Mouse (Mus musculus): ENCODE measurements around the gene Oaz1. TPM values are rescaled to one million over a fixed set of nuclear protein-coding genes. Genes with fewer than 3 reads are reported as not detected.

The Oaz1 gene
- polyA plus RNA-seq, 1 experiment = 331 TPM

- TF ChIP-seq POLR2A (IDR thresholded peaks at IDR 0.05; ENCODE audit: low read depth, low read length) = no peak
- TF ChIP-seq CTCF (IDR thresholded peaks at IDR 0.05; ENCODE audit: borderline replicate concordance, insufficient read depth, low read length) = no peak
- Histone ChIP-seq H3K4me3 (ENCODE audit: insufficient read depth, low read length) (no peak overlapping the region), H3K4me1 (ENCODE audit: control insufficient read depth, insufficient read depth, low read length) (peaks cover 5% of the 10 kb centered on the region; the same call in 1 of the 2 replicates), H3K27ac (ENCODE audit: insufficient read depth, low read length) (no peak overlapping the region)
Measured at GRCm38 (mm10) chr10:80792175-80793032, 34.1 kb upstream of the Oaz1 start.

- TF ChIP-seq CTCF (IDR thresholded peaks at IDR 0.05; ENCODE audit: borderline replicate concordance, insufficient read depth, low read length) (no peak), POLR2A (IDR thresholded peaks at IDR 0.05; ENCODE audit: low read depth, low read length) (no peak)
- no peak overlapping the region for H3K4me3 ChIP-seq (ENCODE audit: insufficient read depth, low read length)
- H3K4me1 ChIP-seq (ENCODE audit: control insufficient read depth, insufficient read depth, low read length) = peaks cover 5% of the 10 kb centered on the region; the same call in 1 of the 2 replicates
- no peak overlapping the region for H3K27ac ChIP-seq (ENCODE audit: insufficient read depth, low read length)
Measured at GRCm38 (mm10) chr10:80793033-80793784, 33.2 kb upstream of the Oaz1 start.

- Histone ChIP-seq H3K4me3 (ENCODE audit: insufficient read depth, low read length) (no peak overlapping the region), H3K4me1 (ENCODE audit: control insufficient read depth, insufficient read depth, low read length) (peaks cover 5% of the 10 kb centered on the region; the same call in 1 of the 2 replicates), H3K27ac (ENCODE audit: insufficient read depth, low read length) (no peak overlapping the region)
- no peak for TF ChIP-seq POLR2A (IDR thresholded peaks at IDR 0.05; ENCODE audit: low read depth, low read length)
- TF ChIP-seq CTCF (IDR thresholded peaks at IDR 0.05; ENCODE audit: borderline replicate concordance, insufficient read depth, low read length) = no peak
Measured at GRCm38 (mm10) chr10:80793803-80794202, 32.7 kb upstream of the Oaz1 start.

DNA sequence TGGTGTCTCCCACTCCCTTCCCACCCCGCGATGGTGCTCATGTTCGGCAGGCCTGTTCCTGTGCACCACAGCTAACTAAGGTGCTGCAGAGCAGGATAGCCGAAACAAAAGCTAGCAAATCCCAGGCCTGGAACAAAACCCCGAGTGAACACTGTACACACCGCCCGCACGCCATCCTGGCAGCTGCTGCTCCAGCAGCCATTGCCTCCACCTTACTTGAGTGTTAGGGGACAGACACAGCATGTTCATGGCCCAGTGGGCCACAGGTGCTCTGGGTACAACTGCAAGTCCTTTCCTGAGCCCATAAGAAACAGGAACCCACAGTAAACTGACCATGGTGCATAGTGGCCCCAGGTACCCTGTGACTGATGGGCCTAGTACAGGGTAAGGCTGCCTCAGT, 31.7 kb upstream of the Oaz1 start:
- Histone ChIP-seq H3K27ac (ENCODE audit: insufficient read depth, low read length) (no peak overlapping the region), H3K4me3 (ENCODE audit: insufficient read depth, low read length) (no peak overlapping the region)

GRCm38 (mm10) chr10:80796307-80796848, 30.1 kb upstream of the Oaz1 start:
- TF ChIP-seq CTCF (IDR thresholded peaks at IDR 0.05; ENCODE audit: borderline replicate concordance, insufficient read depth, low read length) (no peak), POLR2A (IDR thresholded peaks at IDR 0.05; ENCODE audit: low read depth, low read length) (no peak)
- Histone ChIP-seq H3K4me3 (ENCODE audit: insufficient read depth, low read length) (peak overlapping the region; percentile 96), H3K4me1 (ENCODE audit: control insufficient read depth, insufficient read depth, low read length) (peaks cover 5% of the 10 kb centered on the region; the same call in 1 of the 2 replicates), H3K27ac (ENCODE audit: insufficient read depth, low read length) (no peak overlapping the region)

More for the DNA sequence above, 31.7 kb upstream of the Oaz1 start:
- TF ChIP-seq CTCF (IDR thresholded peaks at IDR 0.05; ENCODE audit: borderline replicate concordance, insufficient read depth, low read length) = no peak
- TF ChIP-seq POLR2A (IDR thresholded peaks at IDR 0.05; ENCODE audit: low read depth, low read length) = no peak
- H3K4me1 ChIP-seq (ENCODE audit: control insufficient read depth, insufficient read depth, low read length) = peaks cover 5% of the 10 kb centered on the region; the same call in 1 of the 2 replicates

GRCm38 (mm10) chr10:80797186-80798149, 29.0 kb upstream of the Oaz1 start:
- Histone ChIP-seq H3K27ac (ENCODE audit: insufficient read depth, low read length) (peak overlapping the region; percentile 96), H3K4me1 (ENCODE audit: control insufficient read depth, insufficient read depth, low read length) (peaks cover 5% of the 10 kb centered on the region; the same call in 1 of the 2 replicates), H3K4me3 (ENCODE audit: insufficient read depth, low read length) (peak overlapping the region; percentile 96)
- no peak for TF ChIP-seq CTCF (IDR thresholded peaks at IDR 0.05; ENCODE audit: borderline replicate concordance, insufficient read depth, low read length)
- no peak for TF ChIP-seq POLR2A (IDR thresholded peaks at IDR 0.05; ENCODE audit: low read depth, low read length)

DNA sequence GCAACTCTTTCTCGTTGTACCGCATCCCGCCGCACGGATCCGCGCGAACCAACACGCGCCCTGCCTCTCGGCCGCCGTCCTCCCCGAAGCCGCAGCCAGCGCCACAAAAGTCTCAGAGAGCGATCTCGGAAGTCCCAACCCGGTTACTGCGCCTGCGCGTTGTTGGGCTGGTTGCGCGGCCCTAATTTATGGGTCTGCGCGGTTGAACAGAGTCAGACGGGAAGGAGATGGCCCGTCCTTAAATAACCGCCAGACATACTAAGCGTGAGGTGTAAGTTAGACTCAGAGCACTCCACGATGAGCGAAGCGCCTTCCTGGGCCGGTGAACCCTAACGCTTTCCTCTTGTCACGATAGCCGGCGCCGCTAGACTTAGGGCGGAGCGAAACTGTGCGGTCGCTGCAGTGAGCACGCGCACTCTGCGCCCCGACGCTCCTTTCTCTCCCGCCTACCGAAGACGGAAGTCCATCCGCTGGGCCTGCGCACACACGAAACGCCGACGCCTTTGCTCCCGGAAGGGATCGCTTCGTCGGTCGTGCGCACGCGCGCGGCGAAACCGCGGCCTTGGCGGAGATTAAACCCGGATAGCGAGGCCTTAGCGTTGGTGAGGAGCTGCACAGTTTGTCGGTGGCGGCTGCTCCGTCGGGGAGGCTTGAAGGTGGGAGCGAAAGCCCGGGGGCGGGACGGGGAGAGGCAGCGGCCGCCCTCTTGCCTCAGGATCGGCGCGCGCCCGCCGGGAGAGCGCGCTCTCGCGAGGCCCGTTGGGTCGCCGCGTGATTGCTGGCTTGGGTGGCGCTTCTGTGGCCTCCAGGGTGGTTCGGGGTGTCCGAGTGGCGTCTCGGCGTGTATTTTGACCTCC, 28.1 kb upstream of the Oaz1 start, which contains the start of the genes Sf3a2 and Plekhj1:
TSS of gene Sf3a2 (plus strand) at position 49 of the 857 bp plus-strand sequence.
TSS of gene Plekhj1 (minus strand) at position 477 of the 857 bp plus-strand sequence.
- peaks cover 5% of the 10 kb centered on the region; the same call in 1 of the 2 replicates for H3K4me1 ChIP-seq (ENCODE audit: control insufficient read depth, insufficient read depth, low read length)
- TF ChIP-seq CTCF (IDR thresholded peaks at IDR 0.05; ENCODE audit: borderline replicate concordance, insufficient read depth, low read length) (no peak), POLR2A (IDR thresholded peaks at IDR 0.05; ENCODE audit: low read depth, low read length) (peak; percentile 76)

GRCm38 (mm10) chr10:80799070-80799566, 27.3 kb upstream of the Oaz1 start:
- TF ChIP-seq CTCF (IDR thresholded peaks at IDR 0.05; ENCODE audit: borderline replicate concordance, insufficient read depth, low read length) (no peak), POLR2A (IDR thresholded peaks at IDR 0.05; ENCODE audit: low read depth, low read length) (no peak)
- H3K27ac ChIP-seq (ENCODE audit: insufficient read depth, low read length) = peak overlapping the region; percentile 66

More for the DNA sequence above, 28.1 kb upstream of the Oaz1 start, which contains the start of the genes Sf3a2 and Plekhj1:
- Histone ChIP-seq H3K4me3 (ENCODE audit: insufficient read depth, low read length) (peak within 1 kb of the TSS; percentile 96), H3K27ac (ENCODE audit: insufficient read depth, low read length) (peak within 1 kb of the TSS; percentile 96)

More at GRCm38 (mm10) chr10:80799070-80799566, 27.3 kb upstream of the Oaz1 start:
- H3K4me1 ChIP-seq (ENCODE audit: control insufficient read depth, insufficient read depth, low read length) = peaks cover 5% of the 10 kb centered on the region; the same call in 1 of the 2 replicates
- H3K4me3 ChIP-seq (ENCODE audit: insufficient read depth, low read length) = peak overlapping the region; percentile 96

Measured in embryonic fibroblast, embryonic 13.5 days (primary cell).